8 mouse cellular contexts compared by ENCODE assay signal in the genomic region with DNA sequence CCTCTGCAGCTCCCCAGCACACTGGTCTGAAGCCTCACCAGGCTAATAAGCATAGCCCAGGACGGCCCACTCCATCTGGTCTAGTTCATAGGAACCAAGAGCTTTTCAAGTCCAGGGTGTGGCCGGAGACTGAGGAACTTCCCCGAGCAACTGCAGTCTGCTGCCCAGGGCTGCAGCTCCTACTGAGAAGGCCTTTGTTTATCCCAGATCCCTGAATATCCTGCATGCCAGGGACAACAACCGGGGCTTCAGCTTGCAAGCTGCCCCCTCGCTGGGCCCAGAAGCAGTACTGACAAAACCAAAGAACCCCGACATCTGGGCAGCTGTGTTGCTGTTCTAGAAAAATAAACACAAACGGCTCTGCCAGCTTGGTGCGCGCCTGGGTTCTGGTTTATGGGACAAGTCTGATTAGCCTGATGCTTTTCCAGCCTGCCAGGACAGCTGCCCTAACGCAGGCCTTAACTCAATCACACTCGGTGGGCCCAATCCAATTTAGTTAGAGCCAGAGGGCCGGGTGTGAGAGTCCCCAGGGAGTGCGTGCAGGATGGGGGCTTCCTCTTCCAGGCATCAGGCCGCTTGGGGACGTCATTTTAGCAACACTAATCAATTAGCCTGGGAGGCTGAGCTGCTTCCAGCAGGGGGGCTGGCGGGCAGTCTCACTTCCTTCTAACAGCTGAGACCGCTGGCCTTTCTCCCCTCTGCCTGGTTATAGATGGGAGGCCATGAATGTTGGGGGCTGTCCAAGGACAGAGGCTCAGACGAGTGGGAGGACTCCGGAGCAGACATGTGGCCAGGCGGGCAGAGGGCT. TPM values are rescaled to one million over a fixed set of nuclear protein-coding genes. Genes with fewer than 3 reads are reported as not detected.
DNase-seq lines count a peak whose midpoint lies in the region; ATAC-seq lines count a peak whose summit lies in the region.

No protein-coding gene starts in this region.

- intact Hi-C loops in heart, postnatal 36 days (cut with DNase I) = loop anchor here (5.0 kb wide), 1 partner anchor 38 kb away; the partner anchor contains the start of genes Mfsd11 and Srsf2

- no peaks in the 10 kb centered on the region for H3K9me3 ChIP-seq in forebrain, embryonic 14.5 days (replicated peaks; ENCODE audit: control insufficient read depth, low read length)
- no peaks in the 10 kb centered on the region for H3K9me3 ChIP-seq in limb, embryonic 11.5 days (ENCODE audit: control insufficient read depth, low read length)
- H3K9me3 ChIP-seq in midbrain, embryonic 15.5 days = no peaks in the 10 kb centered on the region

- H3K27me3 ChIP-seq in forebrain, embryonic 14.5 days (replicated peaks; ENCODE audit: control insufficient read depth, insufficient read depth, low read length) = no peaks in the 10 kb centered on the region
- no peaks in the 10 kb centered on the region for H3K27me3 ChIP-seq in limb, embryonic 11.5 days (ENCODE audit: control insufficient read depth, insufficient read depth, low read length)
- no peaks in the 10 kb centered on the region for H3K27me3 ChIP-seq in midbrain, embryonic 15.5 days (replicated peaks)

- no peak overlapping the region for H3K4me3 ChIP-seq in forebrain, embryonic 14.5 days (ENCODE audit: low read depth, low read length)
- H3K4me3 ChIP-seq in limb, embryonic 11.5 days (ENCODE audit: low read depth, low read length) = no peak overlapping the region
- H3K4me3 ChIP-seq in midbrain, embryonic 15.5 days = no peak overlapping the region

- peaks cover 34% of the 10 kb centered on the region for H3K4me1 ChIP-seq in forebrain, embryonic 14.5 days (ENCODE audit: control insufficient read depth, insufficient read depth, low read length)
- H3K4me1 ChIP-seq in limb, embryonic 11.5 days (ENCODE audit: control insufficient read depth, insufficient read depth, low read length) = peaks cover 54% of the 10 kb centered on the region
- peaks cover 53% of the 10 kb centered on the region for H3K4me1 ChIP-seq in midbrain, embryonic 15.5 days

- H3K27ac ChIP-seq in forebrain, embryonic 14.5 days (ENCODE audit: low read depth, low read length) = peak overlapping the region; percentile 74
- peak overlapping the region; percentile 92 for H3K27ac ChIP-seq in limb, embryonic 11.5 days (replicated peaks; ENCODE audit: low read depth, low read length)
- peak overlapping the region; percentile 98 for H3K27ac ChIP-seq in midbrain, embryonic 15.5 days

- 9% methylated on average over 20 of the region's 20 CpGs for WGBS in forebrain, embryonic 14.5 days
- 7% methylated on average over 20 of the region's 20 CpGs for WGBS in limb, embryonic 11.5 days
- 7% methylated on average over 20 of the region's 20 CpGs for WGBS in midbrain, embryonic 15.5 days

- peak overlapping the region; percentile 40; the same call in 1 of the 2 replicates for H3K9ac ChIP-seq in forebrain, embryonic 14.5 days (ENCODE audit: low read length)
- H3K9ac ChIP-seq in limb, embryonic 11.5 days (ENCODE audit: low read length) = peak overlapping the region; percentile 50
- no peak overlapping the region; the same call in 1 of the 2 replicates for H3K9ac ChIP-seq in midbrain, embryonic 15.5 days

- 0 out of 2 replicates have a peak, but pooled peaks have one; percentile 1 for ATAC-seq in forebrain, embryonic 14.5 days
- ATAC-seq in limb, embryonic 11.5 days (ENCODE audit: insufficient number of reproducible peaks, low FRiP score, low TSS enrichment, low read depth) = no peak; the same call in 1 of the 2 replicates
- no peak for ATAC-seq in midbrain, embryonic 15.5 days (replicated peaks)

- peak; percentile 31 to 48 for DNase-seq in urinary bladder, postnatal 36 days (ENCODE audit: low spot score in 2 of 2)
- no peak for DNase-seq in urinary bladder, adult 2 months (ENCODE audit: low spot score)
- DNase-seq in forebrain, embryonic 14.5 days (ENCODE audit: low spot score) = peak; percentile 68
- peak; percentile 71 to 79 for DNase-seq in heart, postnatal 36 days
- DNase-seq in limb, embryonic 11.5 days (ENCODE audit: low spot score) = peak; percentile 76
- no peak for DNase-seq in adipocyte (ENCODE audit: low spot score)
- no peak for DNase-seq in layer of hippocampus, adult 11-12 months (ENCODE audit: low spot score)

- no peaks in the 10 kb centered on the region for H3K36me3 ChIP-seq in forebrain, embryonic 14.5 days (ENCODE audit: control insufficient read depth, insufficient read depth, low read length)
- H3K36me3 ChIP-seq in limb, embryonic 11.5 days (ENCODE audit: control insufficient read depth, insufficient read depth, low read length) = no peaks in the 10 kb centered on the region
- no peaks in the 10 kb centered on the region for H3K36me3 ChIP-seq in midbrain, embryonic 15.5 days (replicated peaks)

- H3K4me2 ChIP-seq in forebrain, embryonic 14.5 days (ENCODE audit: low read length) = peak overlapping the region; percentile 7; the same call in 1 of the 2 replicates
- peak overlapping the region; percentile 25; the same call in 1 of the 2 replicates for H3K4me2 ChIP-seq in limb, embryonic 11.5 days (ENCODE audit: low read depth, severe bottlenecking)
- H3K4me2 ChIP-seq in midbrain, embryonic 15.5 days = peak overlapping the region; percentile 9; the same call in 1 of the 2 replicates

RNA-seq across cellular contexts. Expression of gene Mxra7, which starts 13.6 kb away (rescaled TPM):
- polyA plus RNA-seq in urinary bladder, adult 2 months (2012; rRNA removed) = 42.8 and 63.1 TPM in 2 replicates
- 3.6 and 3.8 TPM in 2 replicates for polyA plus RNA-seq in forebrain, embryonic 14.5 days (2014; fragmentation: Nextera tagmentation; extraction: Ambion mirVana)
- 10 to 100 TPM; 18.1 to 21.1 TPM for total RNA-seq in heart, postnatal 36 days (2021)
- 12.4 and 14.2 TPM in 2 replicates for polyA plus RNA-seq in limb, embryonic 11.5 days (2014; fragmentation: Nextera tagmentation; extraction: Ambion mirVana)
- 25.1 and 26.9 TPM in 2 replicates for polyA plus RNA-seq in midbrain, embryonic 15.5 days (2015; fragmentation: Nextera tagmentation; extraction: Ambion mirVana)

RNA-seq across cellular contexts. Expression of gene Mettl23, which starts 28.8 kb away (rescaled TPM):
- 32.0 and 36.5 TPM in 2 replicates for polyA plus RNA-seq in urinary bladder, adult 2 months (2012; rRNA removed)
- polyA plus RNA-seq in forebrain, embryonic 14.5 days (2014; fragmentation: Nextera tagmentation; extraction: Ambion mirVana) = 79.2 and 100 TPM in 2 replicates
- 10 to 100 TPM; 40.0 to 41.1 TPM for total RNA-seq in heart, postnatal 36 days (2021)
- 61.3 and 68.0 TPM in 2 replicates for polyA plus RNA-seq in limb, embryonic 11.5 days (2014; fragmentation: Nextera tagmentation; extraction: Ambion mirVana)
- 63.9 and 64.6 TPM in 2 replicates for polyA plus RNA-seq in midbrain, embryonic 15.5 days (2015; fragmentation: Nextera tagmentation; extraction: Ambion mirVana)

RNA-seq across cellular contexts. Expression of gene Jmjd6, which starts 29.0 kb away (rescaled TPM):
- 28.3 and 29.6 TPM in 2 replicates for polyA plus RNA-seq in urinary bladder, adult 2 months (2012; rRNA removed)
- polyA plus RNA-seq in forebrain, embryonic 14.5 days (2014; fragmentation: Nextera tagmentation; extraction: Ambion mirVana) = 64.6 and 81.1 TPM in 2 replicates
- total RNA-seq in heart, postnatal 36 days (2021) = 10 to 100 TPM; 29.5 to 34.9 TPM
- polyA plus RNA-seq in limb, embryonic 11.5 days (2014; fragmentation: Nextera tagmentation; extraction: Ambion mirVana) = 81.4 and 81.8 TPM in 2 replicates
- 73.8 and 75.1 TPM in 2 replicates for polyA plus RNA-seq in midbrain, embryonic 15.5 days (2015; fragmentation: Nextera tagmentation; extraction: Ambion mirVana)

RNA-seq across cellular contexts. Expression of gene Mfsd11, which starts 38.0 kb away (rescaled TPM):
- polyA plus RNA-seq in urinary bladder, adult 2 months (2012; rRNA removed) = 26.3 and 27.6 TPM in 2 replicates
- polyA plus RNA-seq in forebrain, embryonic 14.5 days (2014; fragmentation: Nextera tagmentation; extraction: Ambion mirVana) = 31.8 and 46.6 TPM in 2 replicates
- 10 to 100 TPM; 30.3 to 33.5 TPM for total RNA-seq in heart, postnatal 36 days (2021)
- 28.0 and 31.5 TPM in 2 replicates for polyA plus RNA-seq in limb, embryonic 11.5 days (2014; fragmentation: Nextera tagmentation; extraction: Ambion mirVana)
- 51.5 and 51.8 TPM in 2 replicates for polyA plus RNA-seq in midbrain, embryonic 15.5 days (2015; fragmentation: Nextera tagmentation; extraction: Ambion mirVana)

RNA-seq across cellular contexts. Expression of gene Srsf2, which starts 38.6 kb away (rescaled TPM):
- polyA plus RNA-seq in urinary bladder, adult 2 months (2012; rRNA removed) = 319 and 429 TPM in 2 replicates
- 639 and 644 TPM in 2 replicates for polyA plus RNA-seq in forebrain, embryonic 14.5 days (2014; fragmentation: Nextera tagmentation; extraction: Ambion mirVana)
- 100 to 1,000 TPM in 1 of 2 experiments, 10 to 100 TPM in 1; 94.5 to 116 TPM for total RNA-seq in heart, postnatal 36 days (2021)
- 1,044 and 1,058 TPM in 2 replicates for polyA plus RNA-seq in limb, embryonic 11.5 days (2014; fragmentation: Nextera tagmentation; extraction: Ambion mirVana)
- 535 and 551 TPM in 2 replicates for polyA plus RNA-seq in midbrain, embryonic 15.5 days (2015; fragmentation: Nextera tagmentation; extraction: Ambion mirVana)

Comparison
In these comparisons a context has a peak if more than half of its experiments do, and no peak if none do; other contexts are left out.
1. DNase-seq: peak in urinary bladder, postnatal 36 days (2 of 2), forebrain, embryonic 14.5 days (single experiment), heart, postnatal 36 days (2 of 2) and limb, embryonic 11.5 days (single experiment); none in urinary bladder, adult 2 months (single experiment), adipocyte (single experiment) and layer of hippocampus, adult 11-12 months (single experiment).
2. Peak in every context shown above with its lines, with median percentiles within 50 percentile points of each other: H3K27ac ChIP-seq and H3K4me2 ChIP-seq.